Mouse (Mus musculus): ENCODE results near the gene Kirrel3. TPM values are rescaled to one million over a fixed set of nuclear protein-coding genes. Genes with fewer than 3 reads are reported as not detected.

Kirrel3 gene
- polyA plus RNA-seq, 1 experiment: not detected

DNA sequence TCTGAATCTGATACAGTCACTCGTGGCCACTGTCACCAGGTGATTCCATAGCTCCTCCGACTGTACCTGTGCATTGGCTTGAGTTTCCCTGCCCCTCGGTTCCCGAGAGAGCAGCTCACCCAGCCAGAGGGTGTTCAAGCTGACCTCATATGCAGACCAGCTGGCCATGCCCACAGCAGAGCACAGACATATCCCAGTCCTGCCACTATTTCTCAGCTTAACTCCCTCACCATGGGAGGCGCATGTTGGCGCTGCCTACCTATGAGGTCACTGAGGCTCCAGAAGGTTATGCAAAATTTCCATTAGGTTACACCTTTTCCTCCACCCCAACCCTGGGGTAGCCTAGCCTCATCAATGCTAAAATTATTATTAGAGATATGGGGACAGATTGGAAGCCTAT is 489.6 kb downstream of the Kirrel3 start:
- TF ChIP-seq CTCF (IDR thresholded peaks at IDR 0.05; ENCODE audit: low read depth, low read length) (no peak), POLR2A (IDR thresholded peaks at IDR 0.05; ENCODE audit: borderline replicate concordance, low read depth, low read length) (no peak)
- no peaks in the 10 kb centered on the region for H3K4me1 ChIP-seq (ENCODE audit: control insufficient read depth, insufficient read depth, low read length)
- no peak overlapping the region for H3K4me3 ChIP-seq (ENCODE audit: insufficient read depth, low read length)
- no peak overlapping the region for H3K27ac ChIP-seq (ENCODE audit: insufficient read depth, low read depth, low read length)

- no peak overlapping the region for H3K4me3 ChIP-seq (ENCODE audit: insufficient read depth, low read length)
- no peaks in the 10 kb centered on the region for H3K4me1 ChIP-seq (ENCODE audit: control insufficient read depth, insufficient read depth, low read length)
- H3K27ac ChIP-seq (ENCODE audit: insufficient read depth, low read depth, low read length): no peak overlapping the region
- no peak for TF ChIP-seq POLR2A (IDR thresholded peaks at IDR 0.05; ENCODE audit: borderline replicate concordance, low read depth, low read length)
- no peak for TF ChIP-seq CTCF (IDR thresholded peaks at IDR 0.05; ENCODE audit: low read depth, low read length)
Observed at GRCm38 (mm10) chr9:34976596-34977462, 491.1 kb downstream of the Kirrel3 start.

GRCm38 (mm10) chr9:34977700-34978099 is 492.0 kb downstream of the Kirrel3 start:
- H3K27ac ChIP-seq (ENCODE audit: insufficient read depth, low read depth, low read length): no peak overlapping the region

GRCm38 (mm10) chr9:34978229-34978628 is 492.5 kb downstream of the Kirrel3 start:
- Histone ChIP-seq H3K4me3 (ENCODE audit: insufficient read depth, low read length) (no peak overlapping the region), H3K27ac (ENCODE audit: insufficient read depth, low read depth, low read length) (no peak overlapping the region)

More at GRCm38 (mm10) chr9:34977700-34978099, 492.0 kb downstream of the Kirrel3 start:
- TF ChIP-seq POLR2A (IDR thresholded peaks at IDR 0.05; ENCODE audit: borderline replicate concordance, low read depth, low read length) (no peak), CTCF (IDR thresholded peaks at IDR 0.05; ENCODE audit: low read depth, low read length) (no peak)
- Histone ChIP-seq H3K4me3 (ENCODE audit: insufficient read depth, low read length) (no peak overlapping the region), H3K4me1 (ENCODE audit: control insufficient read depth, insufficient read depth, low read length) (no peaks in the 10 kb centered on the region)

DNA sequence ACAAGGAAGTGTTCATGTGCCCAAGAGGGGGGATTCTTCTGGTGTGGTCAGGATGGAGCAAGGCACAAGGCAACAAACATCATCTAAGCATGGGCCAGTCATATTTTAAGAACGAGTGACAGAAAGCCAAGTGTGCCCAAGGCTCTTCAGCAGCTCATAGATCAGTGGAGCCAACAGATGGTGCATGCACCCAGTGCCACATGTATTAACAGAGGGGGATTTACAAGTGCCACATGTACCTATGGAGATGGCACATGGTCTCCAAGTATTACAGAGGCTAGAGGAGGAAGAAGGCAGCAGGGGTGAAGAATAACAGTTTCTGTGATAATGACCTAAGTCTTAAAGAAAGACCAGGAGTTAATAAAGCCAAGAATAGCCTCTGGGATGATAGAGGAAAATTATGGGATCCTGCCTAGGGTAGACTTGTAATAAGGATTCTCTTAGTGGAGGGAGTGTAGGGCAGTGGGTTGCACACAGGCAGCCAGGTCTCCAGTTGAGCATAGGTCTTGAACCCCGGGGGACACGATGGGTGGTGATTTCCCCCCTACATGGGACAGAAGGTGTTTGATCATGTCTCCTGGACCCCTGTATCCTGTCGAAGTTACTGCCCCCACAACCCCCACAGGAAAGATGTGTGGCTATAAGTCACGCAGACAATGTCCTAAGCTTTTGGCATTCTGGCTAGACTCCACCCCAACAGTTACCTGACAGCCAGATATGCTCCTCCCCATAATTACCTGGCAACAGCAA is 495.0 kb downstream of the Kirrel3 start:
- Histone ChIP-seq H3K4me1 (ENCODE audit: control insufficient read depth, insufficient read depth, low read length) (no peaks in the 10 kb centered on the region), H3K4me3 (ENCODE audit: insufficient read depth, low read length) (no peak overlapping the region), H3K27ac (ENCODE audit: insufficient read depth, low read depth, low read length) (no peak overlapping the region)
- TF ChIP-seq POLR2A (IDR thresholded peaks at IDR 0.05; ENCODE audit: borderline replicate concordance, low read depth, low read length): no peak
- no peak for TF ChIP-seq CTCF (IDR thresholded peaks at IDR 0.05; ENCODE audit: low read depth, low read length)

More at GRCm38 (mm10) chr9:34978229-34978628, 492.5 kb downstream of the Kirrel3 start:
- TF ChIP-seq POLR2A (IDR thresholded peaks at IDR 0.05; ENCODE audit: borderline replicate concordance, low read depth, low read length): no peak
- TF ChIP-seq CTCF (IDR thresholded peaks at IDR 0.05; ENCODE audit: low read depth, low read length): no peak
- H3K4me1 ChIP-seq (ENCODE audit: control insufficient read depth, insufficient read depth, low read length): no peaks in the 10 kb centered on the region

DNA sequence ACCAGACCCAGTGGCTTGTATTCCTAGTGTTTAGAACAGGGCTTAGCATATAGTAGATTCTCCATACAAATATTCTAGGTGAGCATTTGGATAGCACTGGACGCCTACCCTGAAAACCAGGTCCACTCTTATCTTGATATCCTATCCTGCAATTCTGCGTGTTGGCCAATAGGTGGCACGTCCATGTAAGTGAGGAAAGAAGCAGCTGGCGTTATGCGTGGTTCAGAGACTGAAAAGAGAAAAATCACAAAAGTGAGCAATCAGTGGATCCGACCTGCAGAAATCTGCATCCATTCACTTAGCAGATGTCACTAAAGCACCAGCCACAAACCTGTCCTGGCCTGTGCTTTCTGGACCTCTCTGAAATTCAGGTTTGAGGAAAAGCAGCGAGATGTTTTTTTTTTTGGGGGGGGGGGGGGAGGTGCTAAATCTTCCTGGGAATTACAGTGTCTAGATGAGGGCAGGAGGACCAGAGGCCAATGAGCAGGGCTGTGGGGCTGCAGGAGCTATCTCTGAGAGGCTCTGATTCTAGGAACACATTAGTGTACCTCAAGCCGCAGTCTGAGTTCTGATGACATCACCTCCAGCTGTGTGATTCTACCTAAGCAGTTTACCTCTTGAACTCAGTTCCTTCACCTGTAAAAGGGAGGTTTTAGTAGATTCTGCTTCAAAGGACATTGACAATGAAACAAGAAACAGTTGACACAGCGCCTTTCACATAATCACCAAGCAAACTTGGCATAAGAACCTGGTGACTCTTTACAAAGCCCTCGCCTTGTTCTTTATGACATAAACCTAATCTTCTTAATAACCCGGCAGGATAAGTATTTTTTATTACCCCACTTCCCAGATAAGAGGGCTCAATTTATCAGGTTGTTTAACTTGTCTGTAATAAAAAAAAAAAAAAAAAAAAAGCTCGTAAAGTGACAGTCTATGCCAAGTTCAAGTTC is 498.1 kb downstream of the Kirrel3 start:
- no peak overlapping the region for H3K4me3 ChIP-seq (ENCODE audit: insufficient read depth, low read length)
- no peak overlapping the region for H3K27ac ChIP-seq (ENCODE audit: insufficient read depth, low read depth, low read length)
- H3K4me1 ChIP-seq (ENCODE audit: control insufficient read depth, insufficient read depth, low read length): no peaks in the 10 kb centered on the region
- TF ChIP-seq POLR2A (IDR thresholded peaks at IDR 0.05; ENCODE audit: borderline replicate concordance, low read depth, low read length) (no peak), CTCF (IDR thresholded peaks at IDR 0.05; ENCODE audit: low read depth, low read length) (no peak)

DNA sequence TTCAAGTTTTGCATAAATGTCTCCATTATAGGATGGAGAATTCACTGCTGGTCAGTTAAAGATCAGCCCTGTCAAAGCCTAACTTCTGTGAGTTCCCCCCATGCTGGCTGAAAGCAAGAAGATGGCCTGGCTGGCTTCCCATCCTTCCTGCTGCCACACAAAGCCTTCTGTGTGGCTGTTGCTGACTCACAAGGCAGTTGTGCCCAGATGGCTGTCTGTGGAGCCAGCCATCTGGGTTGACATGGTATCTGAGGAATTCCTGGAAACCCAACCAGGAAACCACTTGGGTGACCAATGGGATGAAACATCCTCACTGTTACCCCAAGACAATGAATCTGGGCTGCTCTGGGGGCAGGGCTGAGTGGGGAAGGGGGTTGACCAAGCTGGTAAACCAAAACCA is 500.5 kb downstream of the Kirrel3 start:
- TF ChIP-seq CTCF (IDR thresholded peaks at IDR 0.05; ENCODE audit: low read depth, low read length): no peak
- Histone ChIP-seq H3K4me3 (ENCODE audit: insufficient read depth, low read length) (no peak overlapping the region), H3K4me1 (ENCODE audit: control insufficient read depth, insufficient read depth, low read length) (no peaks in the 10 kb centered on the region), H3K27ac (ENCODE audit: insufficient read depth, low read depth, low read length) (no peak overlapping the region)

GRCm38 (mm10) chr9:34987422-34988148 is 501.9 kb downstream of the Kirrel3 start:
- H3K4me1 ChIP-seq (ENCODE audit: control insufficient read depth, insufficient read depth, low read length): no peaks in the 10 kb centered on the region
- no peak overlapping the region for H3K4me3 ChIP-seq (ENCODE audit: insufficient read depth, low read length)
- TF ChIP-seq POLR2A (IDR thresholded peaks at IDR 0.05; ENCODE audit: borderline replicate concordance, low read depth, low read length): no peak
- no peak for TF ChIP-seq CTCF (IDR thresholded peaks at IDR 0.05; ENCODE audit: low read depth, low read length)
- no peak overlapping the region for H3K27ac ChIP-seq (ENCODE audit: insufficient read depth, low read depth, low read length)

DNA sequence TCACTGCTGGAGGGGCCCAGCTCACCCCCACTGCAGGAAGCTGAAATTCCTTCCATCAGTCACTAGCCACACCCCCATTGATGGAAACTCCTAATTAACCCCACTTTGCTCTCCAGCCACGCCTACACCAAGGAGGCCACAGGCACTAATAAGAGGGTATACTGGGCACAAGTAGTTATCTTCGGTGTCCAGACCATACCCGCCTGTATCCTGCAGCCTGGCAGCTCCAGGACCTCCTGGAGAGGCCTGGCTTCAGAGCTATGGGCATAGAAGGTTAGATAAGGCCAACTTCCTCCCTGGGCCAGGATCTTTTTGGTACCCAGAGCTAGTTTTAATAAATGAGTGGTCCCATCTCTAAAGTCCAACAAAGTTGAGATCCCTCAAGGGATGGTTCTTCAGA is 503.0 kb downstream of the Kirrel3 start:
- TF ChIP-seq POLR2A (IDR thresholded peaks at IDR 0.05; ENCODE audit: borderline replicate concordance, low read depth, low read length) (no peak), CTCF (IDR thresholded peaks at IDR 0.05; ENCODE audit: low read depth, low read length) (no peak)

More for the DNA sequence above, 503.0 kb downstream of the Kirrel3 start:
- Histone ChIP-seq H3K4me1 (ENCODE audit: control insufficient read depth, insufficient read depth, low read length) (no peaks in the 10 kb centered on the region), H3K27ac (ENCODE audit: insufficient read depth, low read depth, low read length) (no peak overlapping the region), H3K4me3 (ENCODE audit: insufficient read depth, low read length) (no peak overlapping the region)
